Mouse (Mus musculus): Measurements from ENCODE around the gene Antxr2. TPM values are rescaled to one million over a fixed set of nuclear protein-coding genes. Genes with fewer than 3 reads are reported as not detected.

Antxr2 gene
- total and polyA plus RNA-seq, 2 experiments from 2014 or later = 2.7 to 9.2 TPM

DNA sequence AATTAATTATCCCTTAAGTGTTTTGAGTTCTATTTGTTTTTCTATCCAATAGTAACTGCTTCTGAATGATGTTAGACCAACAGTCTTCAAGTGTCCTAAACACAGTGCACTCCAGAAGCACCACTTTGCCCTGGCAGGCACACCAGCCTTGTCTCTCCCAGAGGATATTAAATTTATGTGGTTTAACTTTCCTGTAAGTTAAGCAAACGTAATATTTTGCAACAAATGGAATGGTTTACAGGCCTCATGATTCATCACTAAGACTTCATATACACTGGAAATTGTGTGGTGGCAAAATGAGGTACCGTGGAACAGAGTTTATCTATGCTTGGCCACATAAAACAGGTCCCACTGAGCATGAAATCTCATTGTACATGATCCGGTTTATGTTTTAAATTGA lies 152.0 kb downstream of the Antxr2 start:
- Histone ChIP-seq H3K4me2 (ENCODE audit: low read depth, low read length) (no peak overlapping the region), H3K4me3 (ENCODE audit: low read length) (no peak overlapping the region), H3K36me3 (ENCODE audit: insufficient read depth, low read length) (no peaks in the 10 kb centered on the region), H3K27me3 (ENCODE audit: insufficient read depth, low read length) (no peaks in the 10 kb centered on the region), H3K9ac (replicated peaks; ENCODE audit: low read length) (no peak overlapping the region), H3K27ac (no peak overlapping the region), H3K4me1 (ENCODE audit: insufficient read depth, low read length) (no peaks in the 10 kb centered on the region), H3K9me3 (ENCODE audit: low read length) (no peaks in the 10 kb centered on the region)
- DNase-seq (ENCODE audit: low spot score) = no peak
- 41% methylated on average over 3 of the region's 3 CpGs for WGBS
- no peak for TF ChIP-seq CTCF (IDR thresholded peaks at IDR 0.05; ENCODE audit: low read depth)
- no peak for ATAC-seq

DNA sequence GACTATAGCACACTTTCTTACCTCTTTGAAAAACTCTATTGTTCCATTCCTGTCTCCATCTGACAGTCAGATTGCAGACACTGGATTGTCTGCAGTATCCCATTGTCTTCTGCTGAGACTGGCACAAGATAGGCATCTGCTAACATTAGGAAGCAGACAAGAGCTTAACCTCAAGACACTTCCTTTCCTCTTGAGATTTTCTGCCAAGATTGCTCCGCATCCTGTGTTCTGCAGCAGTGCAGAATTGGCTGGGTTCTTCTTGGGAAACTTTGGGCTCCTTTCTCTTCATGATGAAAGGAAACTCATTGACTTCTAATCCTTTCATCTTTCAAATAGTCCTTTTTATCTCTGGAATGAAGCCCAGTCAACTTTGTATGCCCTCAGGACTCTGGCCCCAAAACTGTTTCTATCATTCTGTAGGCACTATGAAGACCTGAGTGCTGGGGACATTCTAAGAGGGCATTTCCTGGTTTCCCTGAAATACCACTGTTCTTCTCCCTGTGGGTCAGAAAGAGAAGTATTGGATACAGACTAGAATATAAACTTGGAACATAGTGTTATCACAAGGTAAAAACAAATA lies 152.5 kb downstream of the Antxr2 start:
- TF ChIP-seq CTCF (IDR thresholded peaks at IDR 0.05; ENCODE audit: low read depth) = no peak

GRCm38 (mm10) chr5:97876895-97877294 lies 153.9 kb downstream of the Antxr2 start:
- DNase-seq (ENCODE audit: low spot score) (no peak), ATAC-seq (no peak)
- no peak overlapping the region for H3K27ac ChIP-seq
- no peaks in the 10 kb centered on the region for H3K4me1 ChIP-seq (ENCODE audit: insufficient read depth, low read length)
- no peak overlapping the region for H3K4me2 ChIP-seq (ENCODE audit: low read depth, low read length)
- WGBS = 94% methylated on average over 2 of the region's 2 CpGs
- no peaks in the 10 kb centered on the region for H3K27me3 ChIP-seq (ENCODE audit: insufficient read depth, low read length)
- TF ChIP-seq CTCF (IDR thresholded peaks at IDR 0.05; ENCODE audit: low read depth) = no peak
- H3K36me3 ChIP-seq (ENCODE audit: insufficient read depth, low read length) = no peaks in the 10 kb centered on the region
- 0 out of 2 replicates have a peak, but pooled peaks cover 2% of the 10 kb centered on the region for H3K9me3 ChIP-seq (ENCODE audit: low read length)
- H3K4me3 ChIP-seq (ENCODE audit: low read length) = no peak overlapping the region
- H3K9ac ChIP-seq (replicated peaks; ENCODE audit: low read length) = no peak overlapping the region

More for the DNA sequence above, 152.5 kb downstream of the Antxr2 start:
- Histone ChIP-seq H3K27me3 (ENCODE audit: insufficient read depth, low read length) (no peaks in the 10 kb centered on the region), H3K4me1 (ENCODE audit: insufficient read depth, low read length) (no peaks in the 10 kb centered on the region), H3K4me3 (ENCODE audit: low read length) (no peak overlapping the region), H3K36me3 (ENCODE audit: insufficient read depth, low read length) (no peaks in the 10 kb centered on the region), H3K27ac (no peak overlapping the region), H3K9me3 (ENCODE audit: low read length) (no peaks in the 10 kb centered on the region), H3K9ac (replicated peaks; ENCODE audit: low read length) (no peak overlapping the region), H3K4me2 (ENCODE audit: low read depth, low read length) (no peak overlapping the region)
- ATAC-seq = no peak
- DNase-seq (ENCODE audit: low spot score) = no peak
- 44% methylated on average over 1 of the region's 1 CpGs for WGBS

DNA sequence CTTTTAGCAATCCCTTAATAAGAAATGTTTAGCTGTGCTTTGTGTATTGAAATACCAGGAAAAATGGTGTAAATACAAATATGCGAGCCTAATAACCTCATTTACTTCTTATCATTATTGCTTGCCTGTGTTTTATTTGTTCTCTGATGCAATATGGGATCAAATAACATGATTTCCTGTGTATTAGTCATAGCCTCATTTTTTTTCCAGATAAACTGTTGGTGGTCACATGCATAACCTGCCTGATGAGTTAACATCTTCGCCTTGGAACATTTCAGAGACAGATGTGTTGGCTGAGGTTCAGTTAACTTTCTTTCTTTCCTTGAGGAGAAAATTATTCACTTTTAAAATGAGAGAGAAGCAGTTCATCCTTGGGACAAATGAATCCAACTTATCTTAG lies 162.9 kb downstream of the Antxr2 start:
- Histone ChIP-seq H3K9ac (replicated peaks; ENCODE audit: low read length) (no peak overlapping the region), H3K4me2 (ENCODE audit: low read depth, low read length) (no peak overlapping the region), H3K9me3 (ENCODE audit: low read length) (0 out of 2 replicates have a peak, but pooled peaks cover 2% of the 10 kb centered on the region), H3K27me3 (ENCODE audit: insufficient read depth, low read length) (no peaks in the 10 kb centered on the region), H3K4me1 (ENCODE audit: insufficient read depth, low read length) (no peaks in the 10 kb centered on the region), H3K36me3 (ENCODE audit: insufficient read depth, low read length) (no peaks in the 10 kb centered on the region), H3K4me3 (ENCODE audit: low read length) (no peak overlapping the region), H3K27ac (no peak overlapping the region)
- TF ChIP-seq CTCF (IDR thresholded peaks at IDR 0.05; ENCODE audit: low read depth) = no peak
- WGBS = 83% methylated on average over 2 of the region's 2 CpGs
- ATAC-seq (no peak), DNase-seq (ENCODE audit: low spot score) (no peak)

DNA sequence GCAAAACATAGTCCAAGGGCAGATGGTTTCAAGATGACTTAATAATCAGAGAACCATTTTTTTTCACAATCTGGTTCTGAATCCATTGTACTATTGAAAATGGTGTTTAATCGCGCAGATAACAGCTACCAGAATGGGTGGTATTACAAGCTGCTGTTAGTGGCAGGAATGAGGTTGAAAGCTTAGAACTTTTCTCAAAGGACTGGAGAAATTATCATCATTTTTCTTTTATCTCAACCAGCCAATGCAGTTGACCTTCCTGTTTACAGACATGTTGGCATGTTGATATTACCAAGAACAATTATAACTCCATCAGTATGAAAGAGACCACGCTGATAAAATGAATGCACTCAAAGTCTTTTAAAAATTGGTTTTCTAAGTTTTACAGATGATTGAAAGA lies 163.9 kb downstream of the Antxr2 start:
- TF ChIP-seq CTCF (IDR thresholded peaks at IDR 0.05; ENCODE audit: low read depth) = no peak
- H3K4me2 ChIP-seq (ENCODE audit: low read depth, low read length) = no peak overlapping the region
- no peak for DNase-seq (ENCODE audit: low spot score)
- no peaks in the 10 kb centered on the region for H3K27me3 ChIP-seq (ENCODE audit: insufficient read depth, low read length)
- 91% methylated on average over 3 of the region's 3 CpGs for WGBS
- no peak for ATAC-seq
- H3K4me3 ChIP-seq (ENCODE audit: low read length) = no peak overlapping the region
- 0 out of 2 replicates have a peak, but pooled peaks cover 1% of the 10 kb centered on the region for H3K9me3 ChIP-seq (ENCODE audit: low read length)
- no peaks in the 10 kb centered on the region for H3K36me3 ChIP-seq (ENCODE audit: insufficient read depth, low read length)
- no peaks in the 10 kb centered on the region for H3K4me1 ChIP-seq (ENCODE audit: insufficient read depth, low read length)
- H3K27ac ChIP-seq = no peak overlapping the region
- H3K9ac ChIP-seq (replicated peaks; ENCODE audit: low read length) = no peak overlapping the region

DNA sequence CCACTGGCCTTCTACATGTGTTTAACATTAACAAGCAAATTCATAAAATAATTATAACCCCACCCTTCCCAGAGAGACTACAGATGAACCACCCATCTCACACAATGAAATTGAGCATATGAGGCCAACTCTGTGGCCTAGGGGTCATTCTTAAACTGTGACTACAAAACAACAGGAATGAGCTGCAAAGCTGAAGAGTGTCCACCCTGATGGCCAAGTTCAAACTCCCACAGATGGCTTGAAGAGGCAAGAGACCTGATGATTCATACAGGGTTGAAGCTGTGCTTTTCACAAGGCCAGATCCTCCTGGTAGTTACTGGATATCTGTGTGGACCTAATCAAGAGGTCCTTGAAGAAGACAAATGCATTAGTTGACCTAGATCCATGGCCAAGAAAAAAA lies 173.7 kb downstream of the Antxr2 start:
- H3K9me3 ChIP-seq (ENCODE audit: low read length) = no peaks in the 10 kb centered on the region
- H3K36me3 ChIP-seq (ENCODE audit: insufficient read depth, low read length) = no peaks in the 10 kb centered on the region
- no peak overlapping the region for H3K9ac ChIP-seq (replicated peaks; ENCODE audit: low read length)
- no peaks in the 10 kb centered on the region for H3K27me3 ChIP-seq (ENCODE audit: insufficient read depth, low read length)
- ATAC-seq (no peak), DNase-seq (ENCODE audit: low spot score) (no peak)
- H3K4me2 ChIP-seq (ENCODE audit: low read depth, low read length) = no peak overlapping the region
- no peak for TF ChIP-seq CTCF (IDR thresholded peaks at IDR 0.05; ENCODE audit: low read depth)
- no peaks in the 10 kb centered on the region for H3K4me1 ChIP-seq (ENCODE audit: insufficient read depth, low read length)
- H3K27ac ChIP-seq = no peak overlapping the region
- no peak overlapping the region for H3K4me3 ChIP-seq (ENCODE audit: low read length)

DNA sequence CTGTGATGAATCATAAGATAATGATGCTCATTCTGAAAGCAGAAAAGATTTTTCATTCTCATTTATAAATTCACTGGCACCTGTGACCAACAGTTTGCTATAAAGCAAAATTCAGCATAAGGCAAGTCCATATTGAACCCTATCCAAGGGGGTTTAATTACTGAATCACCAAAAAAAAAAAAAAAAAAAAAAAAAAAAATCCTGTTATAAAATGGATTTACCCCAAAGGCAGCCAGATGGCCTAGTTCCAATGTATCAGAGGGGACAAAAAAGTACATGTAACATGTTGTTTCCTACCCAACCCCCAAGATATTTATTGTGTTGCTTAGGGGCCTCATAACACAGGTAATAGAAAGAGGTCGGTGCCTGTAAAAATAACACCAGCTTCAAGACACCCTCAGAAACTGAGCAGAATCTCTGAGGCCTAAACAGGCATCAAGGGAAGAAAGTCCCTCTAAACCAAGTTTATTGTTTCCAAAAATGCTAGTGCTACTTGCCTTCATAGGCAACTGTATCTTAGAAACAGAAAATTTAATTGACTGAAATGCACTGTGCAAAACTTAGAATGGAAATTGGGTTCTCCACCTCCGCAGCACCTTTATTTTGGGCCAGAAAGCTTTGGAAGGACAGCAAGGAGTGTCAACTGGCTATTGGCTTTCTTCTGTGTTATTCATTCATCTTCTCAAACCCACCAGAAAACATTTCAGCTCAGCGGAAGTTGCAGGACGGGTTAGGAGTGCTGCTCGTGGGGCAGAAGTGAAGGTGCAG lies 178.7 kb downstream of the Antxr2 start:
- no peak overlapping the region for H3K9ac ChIP-seq (replicated peaks; ENCODE audit: low read length)
- H3K27ac ChIP-seq = no peak overlapping the region
- H3K36me3 ChIP-seq (ENCODE audit: insufficient read depth, low read length) = no peaks in the 10 kb centered on the region
- ATAC-seq (no peak), DNase-seq (ENCODE audit: low spot score) (no peak)
- H3K4me1 ChIP-seq (ENCODE audit: insufficient read depth, low read length) = no peaks in the 10 kb centered on the region
- H3K27me3 ChIP-seq (ENCODE audit: insufficient read depth, low read length) = no peaks in the 10 kb centered on the region
- TF ChIP-seq CTCF (IDR thresholded peaks at IDR 0.05; ENCODE audit: low read depth) = no peak
- 93% methylated on average over 5 of the region's 5 CpGs for WGBS
- no peak overlapping the region for H3K4me3 ChIP-seq (ENCODE audit: low read length)
- no peak overlapping the region for H3K4me2 ChIP-seq (ENCODE audit: low read depth, low read length)
- H3K9me3 ChIP-seq (ENCODE audit: low read length) = no peaks in the 10 kb centered on the region
